Mouse (Mus musculus) heart, embryonic 13.5 days (tissue): ENCODE data around the gene Mlf1. TPM values are rescaled to one million over a fixed set of nuclear protein-coding genes. Genes with fewer than 3 reads are reported as not detected.

Source experiments
- ATAC-seq: fragments of 200-750 bp; cut with Nextera tagmentation; 2 replicates; pipeline ENCODE4 v1.8.0; 2017; ENCODE audit warnings: moderate TSS enrichment; ENCODE audit not compliant: insufficient number of reproducible peaks, low FRiP score, low TSS enrichment; ENCODE audit errors: extremely low read depth
- H3K27ac ChIP-seq: fragments of 300-500 bp; sonication (generic); replicated peaks from 2 replicates; pipeline ENCODE4 v1.5.1; 2015; ENCODE audit warnings: moderate library complexity, mild to moderate bottlenecking, inconsistent platforms
- H3K27me3 ChIP-seq: fragments of 300-500 bp; sonication (generic); replicated peaks from 2 replicates; pipeline ENCODE4 v1.6.1; 2015; ENCODE audit warnings: mild to moderate bottlenecking, inconsistent platforms
- H3K36me3 ChIP-seq: fragments of 300-500 bp; sonication (generic); 2 replicates; pipeline ENCODE4 v1.6.1; 2015; ENCODE audit warnings: mild to moderate bottlenecking, inconsistent platforms
- H3K4me1 ChIP-seq: fragments of 300-500 bp; sonication (generic); 2 replicates; pipeline ENCODE4 v1.6.1; 2015; ENCODE audit warnings: inconsistent platforms
- H3K4me2 ChIP-seq: fragments of 300-500 bp; sonication (generic); 2 replicates; pipeline ENCODE4 v1.6.1; 2015; ENCODE audit warnings: inconsistent platforms, mild to moderate bottlenecking, moderate library complexity
- H3K4me3 ChIP-seq: fragments of 300-500 bp; sonication (generic); 2 replicates; pipeline ENCODE4 v1.5.1; 2015; ENCODE audit warnings: moderate library complexity, mild to moderate bottlenecking, inconsistent platforms
- H3K9ac ChIP-seq: fragments of 300-500 bp; sonication (generic); 2 replicates; pipeline ENCODE4 v1.6.1; 2015; ENCODE audit warnings: inconsistent platforms, mild to moderate bottlenecking, moderate library complexity
- H3K9me3 ChIP-seq: fragments of 300-500 bp; sonication (generic); 2 replicates; pipeline ENCODE4 v1.6.1; 2016; ENCODE audit warnings: inconsistent platforms
- WGBS: fragments of 180-500 bp; shearing (Covaris S2); methylation state at CpG from one replicate; pipeline ENCODE4 v1.1.7; 2015; ENCODE audit warnings: mixed read lengths; 5-methylcytosine and 5-hydroxymethylcytosine counted together
- polyA plus RNA-seq: library from polyadenylated mRNA; unstranded; fragments of >200 nt; fragmentation: Nextera tagmentation; extraction: Ambion mirVana; gene quantifications from 2 replicates; pipeline ENCODE4 v1.2.1, GENCODE M21; 2015

The Mlf1 gene
- 209 and 223 TPM in 2 replicates for polyA plus RNA-seq

DNA sequence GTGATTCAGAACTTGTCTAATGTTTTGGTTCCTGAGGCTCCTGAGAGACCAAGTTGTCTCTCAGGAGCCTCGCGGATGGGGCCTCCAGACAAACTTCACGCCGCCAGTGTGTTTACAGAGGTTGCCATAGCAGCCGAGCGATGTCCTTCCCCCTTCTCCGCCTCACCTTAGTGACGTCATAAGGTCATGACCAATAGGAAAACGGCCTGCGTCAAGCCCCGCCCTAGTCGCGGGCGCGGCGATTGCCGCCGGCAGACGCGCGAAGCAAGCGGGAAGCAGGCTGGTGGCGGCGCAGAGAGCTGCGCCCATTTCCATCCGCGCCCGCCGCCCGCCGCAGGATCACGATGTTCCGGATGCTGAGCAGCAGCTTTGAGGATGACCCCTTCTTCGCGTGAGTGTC, at the start of gene Mlf1:
Gene Mlf1, plus strand, starts transcription at position 226 of the 400 bp plus-strand sequence.
- peak within 1 kb of the TSS; percentile 88 for H3K9ac ChIP-seq
- H3K4me2 ChIP-seq: peak within 1 kb of the TSS; percentile 86
- peak within 1 kb of the TSS; percentile 87 for H3K27ac ChIP-seq
- H3K4me1 ChIP-seq: peaks cover 47% of the 10 kb centered on the region
- H3K4me3 ChIP-seq: peak within 1 kb of the TSS; percentile 72
- no peaks in the 10 kb centered on the region for H3K36me3 ChIP-seq
- H3K9me3 ChIP-seq: no peaks in the 10 kb centered on the region
- H3K27me3 ChIP-seq: no peaks in the 10 kb centered on the region
- ATAC-seq: peak; percentile 75; the same call in 1 of the 2 replicates
- 0% methylated on average over 35 of the region's 35 CpGs for WGBS

DNA sequence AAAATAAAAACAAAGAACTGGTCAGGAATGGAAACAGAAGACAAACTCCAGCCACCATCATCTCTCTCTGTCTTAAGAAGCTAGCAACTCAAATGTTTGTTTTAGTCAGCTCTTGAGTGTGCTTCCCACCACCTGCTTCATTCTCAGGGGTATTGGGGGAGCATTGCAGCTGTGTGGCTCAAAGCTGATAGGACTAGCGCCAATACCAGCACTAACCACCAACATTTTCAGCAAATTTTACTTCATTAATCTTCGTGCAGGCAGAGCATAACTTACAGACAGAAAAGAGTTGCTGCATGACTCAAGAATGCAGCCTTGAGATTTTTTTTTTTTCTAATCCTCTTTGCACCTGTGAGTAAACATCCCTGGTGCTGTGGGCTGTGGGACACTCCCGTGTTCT, 34.3 kb upstream of the Mlf1 start:
- Histone ChIP-seq H3K4me3 (no peak overlapping the region), H3K27ac (no peak overlapping the region), H3K9me3 (no peaks in the 10 kb centered on the region), H3K9ac (no peak overlapping the region), H3K27me3 (no peaks in the 10 kb centered on the region), H3K4me1 (no peaks in the 10 kb centered on the region), H3K36me3 (no peaks in the 10 kb centered on the region), H3K4me2 (no peak overlapping the region)
- no peak for ATAC-seq
- WGBS: 52% methylated on average over 3 of the region's 3 CpGs

DNA sequence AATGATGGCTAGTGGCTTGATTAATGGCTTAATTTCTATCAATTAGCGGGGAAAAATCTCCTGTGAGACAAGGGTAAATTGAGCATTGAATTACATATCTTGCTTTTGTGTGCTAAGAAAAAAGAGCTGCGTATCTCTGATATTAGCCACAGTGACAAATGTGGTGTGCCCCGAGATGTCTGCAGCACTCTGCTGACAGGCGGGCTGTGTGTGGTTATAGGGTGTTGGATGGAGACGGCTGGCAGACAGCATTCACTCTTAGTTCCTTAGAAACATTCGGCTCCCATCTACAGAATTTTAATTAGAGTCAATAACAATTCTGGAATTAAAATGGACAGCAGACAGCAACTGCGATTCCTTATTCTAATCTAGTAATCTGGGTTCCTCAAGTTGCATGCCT, 33.0 kb upstream of the Mlf1 start:
- Histone ChIP-seq H3K27ac (no peak overlapping the region), H3K36me3 (no peaks in the 10 kb centered on the region), H3K9me3 (no peaks in the 10 kb centered on the region), H3K4me1 (no peaks in the 10 kb centered on the region), H3K27me3 (no peaks in the 10 kb centered on the region), H3K4me2 (no peak overlapping the region), H3K9ac (no peak overlapping the region), H3K4me3 (no peak overlapping the region)
- 70% methylated on average over 7 of the region's 7 CpGs for WGBS
- no peak for ATAC-seq

DNA sequence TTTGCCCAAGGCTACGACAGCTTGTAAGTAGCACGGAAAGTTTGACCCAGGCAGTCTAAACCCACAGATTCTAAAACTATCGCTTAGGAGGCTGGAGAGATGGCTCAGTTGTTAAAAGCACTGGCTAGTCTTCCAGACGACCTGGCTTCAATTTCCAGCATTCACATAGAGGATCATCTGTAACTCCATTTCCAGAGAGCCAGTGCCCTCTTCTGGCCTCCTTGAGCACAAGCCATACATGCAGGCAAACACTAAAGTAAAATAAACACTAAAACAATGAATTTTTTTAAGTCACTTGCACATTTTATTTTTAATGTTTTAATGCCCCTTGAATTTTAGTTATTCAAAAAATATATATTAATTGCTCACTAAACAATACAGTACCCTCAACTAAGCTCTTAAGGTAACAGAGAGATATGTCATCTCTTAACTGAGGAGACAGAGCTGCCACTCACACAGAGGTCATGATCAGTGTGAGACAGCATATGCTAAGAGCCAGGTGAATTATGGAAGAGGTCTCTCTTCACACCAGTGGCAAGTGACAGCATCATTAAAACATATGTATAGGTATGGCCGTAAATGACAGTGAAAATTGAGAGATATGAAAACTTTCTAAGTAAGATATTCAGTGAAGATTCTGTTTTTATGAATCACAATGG, 30.8 kb upstream of the Mlf1 start:
- Histone ChIP-seq H3K4me3 (no peak overlapping the region), H3K27ac (no peak overlapping the region), H3K9ac (no peak overlapping the region), H3K9me3 (no peaks in the 10 kb centered on the region), H3K4me2 (no peak overlapping the region), H3K36me3 (no peaks in the 10 kb centered on the region), H3K27me3 (no peaks in the 10 kb centered on the region), H3K4me1 (no peaks in the 10 kb centered on the region)
- no peak for ATAC-seq
- 55% methylated on average over 5 of the region's 5 CpGs for WGBS

DNA sequence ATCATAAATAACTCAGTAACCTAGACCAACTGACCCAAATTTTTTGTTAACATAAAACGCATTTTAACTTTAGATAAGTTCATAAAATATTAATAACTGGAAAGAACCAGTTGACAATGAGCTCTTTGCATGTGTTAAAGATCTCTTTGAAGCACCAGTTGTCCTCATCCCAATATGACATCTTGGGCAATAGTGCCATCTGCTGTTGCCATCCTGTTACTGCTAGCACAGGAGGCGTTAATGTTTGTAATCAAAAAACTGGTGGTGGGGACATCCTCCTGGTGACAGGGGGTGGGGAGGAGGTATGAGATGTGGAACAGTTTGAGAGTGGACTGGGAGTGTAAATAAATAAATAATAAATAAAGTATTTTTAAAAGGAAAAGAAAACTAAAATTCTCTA, 29.3 kb upstream of the Mlf1 start:
- no peak for ATAC-seq
- H3K36me3 ChIP-seq: no peaks in the 10 kb centered on the region
- no peaks in the 10 kb centered on the region for H3K9me3 ChIP-seq
- 4% methylated on average over 2 of the region's 2 CpGs for WGBS
- H3K4me3 ChIP-seq: no peak overlapping the region
- no peak overlapping the region for H3K9ac ChIP-seq
- H3K27me3 ChIP-seq: no peaks in the 10 kb centered on the region
- H3K4me1 ChIP-seq: no peaks in the 10 kb centered on the region
- H3K4me2 ChIP-seq: no peak overlapping the region
- no peak overlapping the region for H3K27ac ChIP-seq

DNA sequence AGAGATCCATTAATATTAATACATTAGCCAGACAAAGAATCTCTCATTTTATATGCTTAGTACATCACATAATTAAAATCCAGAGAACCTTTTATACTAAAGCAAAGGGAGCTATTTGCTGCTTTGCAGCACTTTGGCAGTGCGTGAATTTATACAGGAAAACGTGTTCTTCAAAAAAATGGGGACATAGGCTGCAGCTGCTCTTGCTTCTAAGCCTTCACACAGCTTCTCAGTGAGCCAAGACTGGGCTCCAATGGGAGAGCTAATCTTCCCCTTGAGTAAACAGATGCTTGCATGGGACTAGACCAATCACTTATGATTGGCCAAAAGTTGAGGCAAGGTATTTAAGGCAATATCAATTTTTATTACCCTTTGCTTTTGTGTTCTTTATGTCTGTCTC, 27.2 kb upstream of the Mlf1 start:
- Histone ChIP-seq H3K4me1 (no peaks in the 10 kb centered on the region), H3K9ac (no peak overlapping the region), H3K4me3 (no peak overlapping the region), H3K27ac (no peak overlapping the region), H3K4me2 (no peak overlapping the region), H3K36me3 (no peaks in the 10 kb centered on the region), H3K27me3 (no peaks in the 10 kb centered on the region), H3K9me3 (no peaks in the 10 kb centered on the region)
- no peak for ATAC-seq
- 75% methylated on average over 2 of the region's 2 CpGs for WGBS

DNA sequence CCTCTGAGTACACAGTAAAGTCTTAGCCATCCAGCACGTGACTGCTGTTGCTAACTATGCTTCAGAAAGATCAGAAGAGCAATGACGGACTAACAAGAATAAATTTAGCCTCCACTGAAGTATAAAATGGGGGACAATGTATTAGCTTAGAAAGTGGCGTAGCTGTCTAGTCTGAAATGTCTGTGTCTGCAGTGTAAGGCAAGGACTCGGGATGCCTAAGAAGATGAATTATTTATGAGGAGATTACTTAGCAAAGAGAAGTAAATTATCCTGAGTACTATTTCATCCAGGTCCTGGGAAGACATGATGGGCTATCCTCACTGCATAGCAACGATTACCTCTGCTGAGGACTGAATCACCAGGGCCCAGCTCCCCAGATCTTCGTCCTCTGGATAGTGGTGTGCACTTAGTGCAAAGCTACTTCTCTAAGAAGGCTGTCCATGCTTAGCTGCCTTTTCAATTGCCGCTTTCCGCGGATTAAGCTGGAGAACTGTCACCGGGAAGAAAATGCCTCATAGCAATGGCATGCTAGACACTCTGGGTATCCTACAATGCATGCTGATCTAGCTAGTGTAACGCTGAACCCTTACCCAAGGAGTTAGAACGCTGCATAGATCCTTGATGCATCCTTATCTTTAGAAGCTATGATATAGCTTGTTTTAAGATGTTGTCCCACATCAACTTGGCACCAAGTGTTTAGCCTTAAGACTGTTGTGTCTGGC, 22.3 kb upstream of the Mlf1 start:
- Histone ChIP-seq H3K9ac (no peak overlapping the region), H3K27ac (no peak overlapping the region), H3K36me3 (peaks cover 6% of the 10 kb centered on the region), H3K27me3 (no peaks in the 10 kb centered on the region), H3K4me2 (no peak overlapping the region), H3K9me3 (no peaks in the 10 kb centered on the region), H3K4me3 (no peak overlapping the region), H3K4me1 (no peaks in the 10 kb centered on the region)
- ATAC-seq: no peak
- WGBS: 72% methylated on average over 12 of the region's 12 CpGs

DNA sequence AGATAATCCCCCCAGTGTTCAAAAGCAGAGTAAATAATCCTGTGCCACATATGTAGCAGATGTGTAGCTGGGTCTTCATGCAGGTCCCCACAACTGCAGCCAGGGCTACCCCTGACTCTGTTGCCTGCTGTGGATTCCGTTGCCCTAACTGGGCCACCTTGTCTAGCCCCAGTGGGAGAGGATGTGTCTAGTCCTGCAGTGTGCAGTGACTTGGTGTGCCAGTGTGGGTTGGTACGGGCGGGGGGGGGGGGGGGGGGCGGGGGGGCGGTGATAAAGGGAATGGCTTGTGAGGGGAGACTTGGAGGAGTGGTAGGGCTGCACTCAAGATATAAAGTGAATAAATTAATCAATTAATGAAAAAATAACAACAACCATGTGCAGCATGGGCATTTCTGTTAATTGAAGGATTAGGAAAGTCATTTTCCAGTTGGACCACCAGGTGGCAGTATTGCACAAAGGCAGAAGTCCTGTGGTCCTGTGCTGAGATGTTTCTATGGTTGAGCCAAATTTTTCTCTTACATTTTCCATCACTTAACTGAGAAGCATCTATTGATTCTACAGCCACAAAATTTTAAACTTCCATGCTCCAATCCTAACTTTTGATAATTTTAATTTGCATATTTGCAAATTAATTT, 21.7 kb upstream of the Mlf1 start:
- Histone ChIP-seq H3K4me3 (no peak overlapping the region), H3K27ac (no peak overlapping the region), H3K4me1 (no peaks in the 10 kb centered on the region), H3K9ac (no peak overlapping the region), H3K27me3 (no peaks in the 10 kb centered on the region), H3K9me3 (peaks cover 3% of the 10 kb centered on the region; the same call in 1 of the 2 replicates), H3K36me3 (peaks cover 13% of the 10 kb centered on the region), H3K4me2 (no peak overlapping the region)
- 29% methylated on average over 4 of the region's 5 CpGs for WGBS
- no peak for ATAC-seq

DNA sequence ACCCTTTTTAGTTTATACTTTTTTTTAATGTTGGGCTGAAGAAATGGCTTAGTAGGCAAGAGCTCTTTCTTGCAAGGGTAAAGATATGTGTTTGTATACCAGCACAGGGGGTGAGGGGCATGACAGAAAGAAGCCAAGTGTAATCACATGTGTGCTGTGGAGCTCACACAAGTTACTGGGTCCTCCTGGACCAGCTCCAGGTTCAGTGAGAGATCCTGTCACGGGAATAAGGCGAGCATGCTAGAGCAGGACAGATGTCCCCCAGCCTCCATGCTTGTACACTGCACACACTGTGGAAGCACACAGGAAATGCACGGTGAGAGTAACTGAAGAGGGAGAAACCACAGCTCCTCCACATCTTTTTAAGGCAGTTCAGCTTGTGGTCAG, 21.1 kb upstream of the Mlf1 start:
- Histone ChIP-seq H3K4me2 (no peak overlapping the region), H3K4me3 (no peak overlapping the region), H3K27ac (no peak overlapping the region), H3K4me1 (no peaks in the 10 kb centered on the region), H3K9me3 (peaks cover 8% of the 10 kb centered on the region; the same call in 1 of the 2 replicates), H3K9ac (no peak overlapping the region), H3K27me3 (no peaks in the 10 kb centered on the region), H3K36me3 (peaks cover 18% of the 10 kb centered on the region)
- no peak for ATAC-seq
- WGBS: 82% methylated on average over 3 of the region's 3 CpGs

DNA sequence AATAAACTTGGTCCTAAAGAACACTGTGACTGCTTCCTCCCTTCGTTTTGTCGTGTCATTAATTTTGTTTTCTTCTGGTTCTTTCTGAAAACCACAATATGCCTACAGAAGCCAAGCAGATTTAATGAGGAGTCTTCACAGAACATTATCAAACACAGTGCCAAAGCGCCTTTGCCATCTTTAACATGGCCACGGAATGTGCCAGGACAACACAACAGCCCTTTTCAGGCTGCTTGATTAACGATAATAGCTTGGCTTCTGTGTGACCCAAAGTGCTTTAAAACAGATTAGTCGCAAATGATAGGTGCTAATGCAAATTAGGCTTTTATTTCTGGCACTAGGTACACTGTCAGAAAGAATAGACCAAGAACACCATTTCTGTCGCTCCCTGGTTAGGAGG, 15.5 kb upstream of the Mlf1 start:
- no peaks in the 10 kb centered on the region for H3K4me1 ChIP-seq
- H3K36me3 ChIP-seq: peaks cover 25% of the 10 kb centered on the region
- H3K9me3 ChIP-seq: peaks cover 17% of the 10 kb centered on the region; the same call in 1 of the 2 replicates
- no peak for ATAC-seq
- H3K4me2 ChIP-seq: no peak overlapping the region
- H3K27ac ChIP-seq: no peak overlapping the region
- 86% methylated on average over 7 of the region's 7 CpGs for WGBS
- no peaks in the 10 kb centered on the region for H3K27me3 ChIP-seq
- no peak overlapping the region for H3K9ac ChIP-seq
- H3K4me3 ChIP-seq: no peak overlapping the region

DNA sequence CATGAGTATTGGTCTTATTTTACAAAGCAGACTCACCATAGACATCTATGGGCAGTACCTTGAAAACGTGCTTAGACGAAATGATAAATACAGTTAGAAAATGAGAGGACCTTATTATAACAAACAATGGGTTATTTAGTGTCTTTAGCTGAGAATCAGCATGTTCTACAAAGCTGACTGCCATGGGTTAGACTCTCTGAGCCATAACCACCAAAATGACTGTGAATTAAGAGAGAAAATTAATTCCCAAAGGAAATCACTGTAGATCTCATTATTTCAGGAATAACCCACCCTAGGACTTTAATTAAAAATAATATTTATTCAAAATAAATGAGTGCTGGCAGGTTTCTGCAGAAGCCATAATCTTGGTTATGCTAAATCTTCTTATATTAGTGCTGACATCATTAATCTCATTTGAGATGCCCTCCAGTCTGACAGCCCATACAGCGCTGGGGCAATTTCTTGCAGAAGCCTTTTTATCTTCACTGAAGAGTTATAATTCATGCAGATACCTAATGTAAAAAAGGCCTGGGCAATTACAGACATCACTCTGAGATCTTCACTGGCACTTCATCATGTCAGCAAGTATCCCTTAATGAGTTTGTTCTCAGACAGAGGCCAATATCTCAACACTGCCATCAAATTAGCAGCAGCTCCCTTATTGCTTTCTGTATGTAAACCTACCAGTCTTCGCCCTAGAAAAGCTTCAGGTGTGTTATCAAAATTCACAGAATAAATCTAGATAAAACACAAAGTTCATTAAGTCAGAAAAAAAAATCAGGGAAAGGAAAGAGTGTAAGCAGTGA, 7.6 kb upstream of the Mlf1 start:
- H3K27ac ChIP-seq: no peak overlapping the region
- no peaks in the 10 kb centered on the region for H3K27me3 ChIP-seq
- no peak overlapping the region for H3K9ac ChIP-seq
- H3K4me1 ChIP-seq: peaks cover 31% of the 10 kb centered on the region
- H3K36me3 ChIP-seq: no peaks in the 10 kb centered on the region
- no peaks in the 10 kb centered on the region for H3K9me3 ChIP-seq
- H3K4me2 ChIP-seq: no peak overlapping the region
- no peak for ATAC-seq
- 69% methylated on average over 4 of the region's 4 CpGs for WGBS
- no peak overlapping the region for H3K4me3 ChIP-seq
